Mouse (Mus musculus) embryo, embryonic 10.5 days (tissue): ENCODE measurements around the gene Rita1.

Experiments
- DNase-seq: peaks from one replicate; pipeline ENCODE4 v3.0.0-alpha.2; 2015; ENCODE audit warnings: low spot score

The Rita1 gene

GRCm38 (mm10) chr5:120570289-120570897 lies 42.0 kb downstream of the Rita1 start:
- DNase-seq = no peak

GRCm38 (mm10) chr5:120569791-120570190 lies 42.6 kb downstream of the Rita1 start:
- DNase-seq = no peak

DNA sequence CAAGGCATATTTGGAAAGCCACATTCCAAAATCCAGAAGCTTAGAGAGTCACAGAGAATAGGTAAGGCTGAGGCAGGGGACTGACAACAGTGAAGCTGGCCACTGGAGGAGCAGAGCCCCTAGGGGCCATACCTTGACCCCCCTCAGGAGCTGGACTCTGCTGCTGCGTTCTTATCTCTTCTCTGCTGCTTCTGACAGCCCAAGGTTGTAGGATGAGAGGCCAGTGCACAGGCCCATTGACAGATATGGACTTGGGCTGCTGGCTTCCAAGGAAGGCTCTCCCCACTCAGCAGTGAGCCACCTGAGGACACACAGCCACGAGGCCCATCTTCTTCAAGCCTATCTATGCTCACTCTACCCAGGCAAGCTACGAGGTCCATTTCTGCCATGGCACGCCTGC lies 43.4 kb downstream of the Rita1 start:
- no peak for DNase-seq

DNA sequence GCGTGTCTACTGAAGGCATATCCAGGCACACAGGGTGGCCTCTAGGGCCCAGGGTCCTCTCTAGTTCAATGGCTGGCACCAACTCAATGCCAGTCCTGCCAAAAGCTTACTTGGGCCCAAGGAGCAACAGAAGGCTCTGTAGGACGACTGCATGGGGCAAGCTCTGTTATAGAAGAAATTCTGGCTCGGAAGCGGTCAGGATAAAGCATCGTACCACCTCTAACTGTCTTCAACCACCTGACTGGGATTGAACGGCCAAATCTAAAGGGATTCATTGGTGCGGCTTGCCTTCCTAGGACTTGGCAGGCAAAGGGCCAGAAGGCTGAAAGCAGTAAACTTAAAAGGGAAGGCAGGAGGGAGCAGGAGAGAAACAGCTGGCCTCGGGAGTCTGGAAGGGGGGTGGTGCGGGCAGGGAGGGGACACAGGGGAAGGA lies 44.0 kb downstream of the Rita1 start:
- DNase-seq = no peak

DNA sequence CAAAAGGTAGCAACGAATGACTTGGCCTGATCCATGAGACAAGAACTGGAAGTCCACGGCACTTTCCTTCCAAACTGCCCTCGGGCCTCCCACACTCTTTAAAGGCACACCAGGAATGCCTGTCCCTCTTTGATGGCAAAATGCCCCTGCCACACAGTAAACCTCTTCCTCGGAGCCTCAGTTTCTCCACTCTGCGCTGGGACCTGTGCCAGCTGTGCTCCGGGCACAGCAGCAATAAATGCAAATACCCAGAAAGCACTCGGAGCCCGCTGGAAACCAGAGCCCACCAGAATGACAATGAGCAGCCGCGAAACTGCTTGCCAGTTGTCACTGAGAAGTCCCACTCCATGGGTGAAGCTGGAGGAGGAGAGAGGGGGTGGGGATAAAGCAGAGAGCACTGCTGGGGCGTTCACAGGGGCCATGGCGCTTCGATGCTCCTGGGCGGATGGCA lies 44.6 kb downstream of the Rita1 start:
- no peak for DNase-seq

- peak; percentile 75 for DNase-seq
Measured at GRCm38 (mm10) chr5:120567253-120567701, 45.1 kb downstream of the Rita1 start.

- DNase-seq = no peak
Measured at GRCm38 (mm10) chr5:120566681-120567252, 45.6 kb downstream of the Rita1 start.

DNA sequence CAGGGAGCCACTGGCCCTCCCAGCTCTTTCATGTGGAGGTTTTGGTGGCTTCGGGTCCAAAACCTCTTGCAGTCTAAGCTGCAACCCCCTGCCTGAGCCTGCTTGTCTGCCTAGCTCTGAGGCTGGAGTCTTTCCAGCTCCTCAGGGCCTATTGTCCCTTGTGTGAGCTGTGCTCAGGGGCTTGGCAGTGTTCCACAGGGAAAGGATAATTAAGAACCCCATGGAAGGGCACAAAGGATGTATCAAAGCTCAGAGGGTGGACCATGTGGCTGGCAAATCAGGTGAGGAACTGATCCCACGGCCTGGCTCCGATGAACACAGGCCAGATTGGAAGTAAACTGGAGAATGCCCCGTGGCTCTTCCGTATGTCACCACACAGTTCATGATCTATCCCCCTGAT lies 46.3 kb downstream of the Rita1 start:
- DNase-seq = no peak

GRCm38 (mm10) chr5:120565171-120565905 lies 47.1 kb downstream of the Rita1 start:
- DNase-seq = peak; percentile 52

DNA sequence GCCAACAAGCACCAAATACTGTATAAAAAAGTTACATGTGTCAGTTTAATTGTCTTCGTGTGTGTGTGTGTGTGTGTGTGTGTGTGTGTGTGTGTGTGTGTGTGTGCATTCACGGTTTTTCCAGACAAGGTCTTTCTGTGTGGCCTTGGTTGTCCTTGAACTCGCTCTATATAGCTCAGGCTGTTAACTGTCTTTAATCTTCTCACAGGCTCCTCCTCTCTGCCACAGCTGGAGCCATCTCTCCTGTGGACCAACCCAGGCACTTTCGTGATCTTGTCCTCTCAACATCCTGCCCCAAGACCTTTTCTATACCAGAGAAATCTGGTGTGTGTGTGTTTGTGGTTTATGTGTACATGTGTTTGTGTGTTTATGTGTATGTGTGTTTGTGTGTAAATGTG lies 48.5 kb downstream of the Rita1 start:
- DNase-seq = no peak

GRCm38 (mm10) chr5:120562956-120563913 lies 49.2 kb downstream of the Rita1 start:
- peak; percentile 77 for DNase-seq

DNA sequence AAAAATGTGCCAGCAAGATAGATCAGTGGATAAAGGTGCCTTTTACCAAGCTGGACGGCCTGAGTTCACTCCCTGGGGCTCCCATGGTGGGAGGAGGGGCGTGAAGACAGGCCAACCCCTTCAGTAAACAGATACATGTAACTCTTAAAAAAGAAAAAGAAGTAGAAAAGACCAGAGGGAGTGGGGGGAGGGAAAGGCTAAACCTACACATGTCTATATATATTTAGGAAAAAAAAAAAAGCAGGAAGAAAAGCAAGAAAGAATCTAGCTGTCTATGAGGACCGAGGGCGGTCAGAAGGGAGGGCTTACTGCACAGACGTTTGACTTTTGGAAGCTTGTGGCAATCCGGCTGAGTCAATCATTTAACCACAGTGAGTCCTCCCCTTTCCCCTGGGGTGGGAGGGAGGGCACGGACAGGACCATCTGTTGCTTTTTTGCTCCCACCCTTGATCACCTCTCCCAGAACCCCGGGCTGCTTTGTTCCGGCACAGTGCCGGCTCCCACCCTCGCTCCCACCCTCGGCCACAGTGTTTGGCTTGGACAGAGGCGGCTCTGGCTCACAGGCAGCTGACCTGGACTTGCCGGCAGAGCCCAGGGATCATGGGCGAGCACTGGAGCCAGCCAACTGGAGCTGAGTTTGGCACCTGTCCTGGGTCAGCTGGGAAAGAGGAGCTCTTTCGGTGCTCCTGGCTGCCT lies 51.6 kb downstream of the Rita1 start:
- peak; percentile 72 for DNase-seq

DNA sequence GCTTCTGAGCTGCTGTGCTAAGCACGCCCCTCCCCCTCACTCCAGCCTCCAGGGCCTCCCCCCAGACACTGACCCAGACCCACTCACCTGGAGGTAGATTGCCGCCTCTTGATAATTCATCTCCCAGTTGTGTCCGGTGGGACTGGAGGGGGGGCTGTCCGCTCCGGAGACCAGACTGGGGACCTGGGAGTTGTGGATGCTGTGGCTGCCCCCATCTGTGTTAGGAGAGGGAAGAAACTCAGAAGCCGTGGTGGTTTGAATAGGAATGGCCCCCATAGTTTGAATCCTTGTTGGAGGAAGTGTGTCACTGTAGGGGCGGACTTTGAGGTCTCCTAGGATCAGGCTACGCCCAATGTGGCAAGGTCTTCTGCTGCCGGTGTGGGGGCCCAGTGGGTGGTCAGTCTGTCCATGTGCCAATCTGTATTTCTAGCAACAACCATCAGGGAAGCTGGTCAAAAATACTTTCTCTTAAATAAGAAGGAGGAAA lies 52.2 kb downstream of the Rita1 start:
- no peak for DNase-seq

- no peak for DNase-seq
Measured at GRCm38 (mm10) chr5:120558762-120559161, 53.6 kb downstream of the Rita1 start.

GRCm38 (mm10) chr5:120558041-120558440 lies 54.3 kb downstream of the Rita1 start:
- DNase-seq = no peak

- no peak for DNase-seq
Measured at GRCm38 (mm10) chr5:120555871-120556270, 56.5 kb downstream of the Rita1 start.

DNA sequence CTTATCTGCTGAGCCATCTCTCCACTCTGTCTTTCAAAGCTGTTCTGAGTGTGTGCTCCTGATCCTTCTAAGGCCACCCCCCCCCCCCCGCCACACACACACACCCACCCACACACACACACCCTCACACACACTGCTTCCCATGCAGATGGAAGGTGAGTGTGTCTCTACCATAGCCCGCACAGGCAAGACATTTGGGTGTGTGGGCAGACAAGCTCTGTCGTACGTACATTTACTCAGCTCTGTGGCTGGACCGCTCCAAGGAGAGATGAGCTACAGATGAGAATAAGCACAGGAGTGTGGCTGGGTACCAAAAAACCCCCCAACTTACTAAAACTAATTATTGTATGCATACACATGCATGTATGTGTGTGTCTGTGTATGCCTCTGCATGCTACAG lies 61.7 kb downstream of the Rita1 start:
- no peak for DNase-seq

DNA sequence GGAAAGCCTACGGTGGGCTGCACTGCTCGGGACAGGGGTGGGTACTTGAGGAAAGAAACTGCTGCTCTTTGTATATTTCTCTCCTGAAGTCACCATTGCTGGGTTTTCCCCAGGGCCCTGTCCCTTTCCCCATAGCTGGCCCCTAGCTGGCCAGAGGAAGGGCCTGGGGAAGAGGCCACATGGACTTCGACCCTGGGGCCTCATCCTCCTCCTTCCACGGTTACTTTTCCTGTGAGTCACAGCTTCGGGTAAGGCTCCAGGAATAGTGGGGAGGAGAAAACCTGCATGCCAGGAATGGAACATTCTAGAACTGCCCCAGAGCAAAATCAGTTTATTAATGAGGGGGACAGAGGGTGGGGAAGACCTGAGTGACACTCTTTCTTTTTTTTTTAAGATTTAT lies 62.3 kb downstream of the Rita1 start:
- DNase-seq = no peak

GRCm38 (mm10) chr5:120548236-120548850 lies 64.0 kb downstream of the Rita1 start:
- DNase-seq = no peak
